8 mouse cellular contexts compared by ENCODE assay signal in genomic region chr4:129555862-129556531, GRCm38 (mm10). TPM values are rescaled to one million over a fixed set of nuclear protein-coding genes. Genes with fewer than 3 reads are reported as not detected.
A peak's percentile ranks its signal among the peaks of the same experiment; 100 is the strongest.
DNase-seq lines count a peak whose midpoint lies in the region; ATAC-seq and TF ChIP-seq lines count a peak whose summit lies in the region.
"Had no signal": no experiment of that assay in that cellular context is flagged by ENCODE, and none has a peak within 500 bp of the region (broad histone marks: within the 10 kb centered on the region; RNA-seq: fewer than 3 reads in every experiment).

No protein-coding gene starts in this region.

- no peak for DNase-seq in lung, adult 2 months
- no peak for DNase-seq in lung, postnatal 36 days
- DNase-seq in brain, embryonic 14.5 days (ENCODE audit: low read depth): peak; percentile 20
- peak; percentile 39 to 58 for DNase-seq in kidney, postnatal 4 days
- DNase-seq in T-cell, adult 2 months (ENCODE audit: low spot score): no peak

- 0 out of 2 replicates have a peak, but pooled peaks have one; percentile 28 for ATAC-seq in erythroid progenitor cell, adult 5-6 weeks (replicated peaks; ENCODE audit: low FRiP score, poor library complexity, severe bottlenecking)
- peak; percentile 78 for ATAC-seq in midbrain, embryonic 15.5 days (replicated peaks)

- no peaks in the 10 kb centered on the region for H3K36me3 ChIP-seq in midbrain, embryonic 15.5 days (replicated peaks)

- no peak for TF ChIP-seq POLR2A in lung, adult 2 months (IDR thresholded peaks at IDR 0.05; ENCODE audit: borderline replicate concordance, extremely low read depth, low read depth, low read length)
- no peak for TF ChIP-seq POLR2A in brain, embryonic 14.5 days (IDR thresholded peaks at IDR 0.05; ENCODE audit: borderline replicate concordance, extremely low read depth, insufficient read depth, insufficient read length, poor library complexity, severe bottlenecking)

- H3K4me1 ChIP-seq in lung, adult 2 months (ENCODE audit: control insufficient read depth, insufficient read depth, low read length): peaks cover 6% of the 10 kb centered on the region
- H3K4me1 ChIP-seq in midbrain, embryonic 15.5 days: peaks cover 11% of the 10 kb centered on the region

- WGBS in lung, adult 2 months: 1% methylated on average over 24 of the region's 24 CpGs
- WGBS in midbrain, embryonic 15.5 days: under 1% methylated on average over 24 of the region's 24 CpGs

- H3K27me3 ChIP-seq in midbrain, embryonic 15.5 days (replicated peaks): no peaks in the 10 kb centered on the region

- no peaks in the 10 kb centered on the region for H3K9me3 ChIP-seq in midbrain, embryonic 15.5 days

- H3K27ac ChIP-seq in midbrain, embryonic 15.5 days: peak overlapping the region; percentile 73

- peak overlapping the region; percentile 67 for H3K4me2 ChIP-seq in midbrain, embryonic 15.5 days

- peak overlapping the region; percentile 38 for H3K4me3 ChIP-seq in lung, adult 2 months (replicated peaks; ENCODE audit: extremely low read depth, low read depth, low read length)
- peak overlapping the region; percentile 48 for H3K4me3 ChIP-seq in midbrain, embryonic 15.5 days

- H3K9ac ChIP-seq in midbrain, embryonic 15.5 days: peak overlapping the region; percentile 47

- TF ChIP-seq CTCF in lung, adult 2 months (IDR thresholded peaks at IDR 0.05; ENCODE audit: insufficient read depth, low read length): no peak
- TF ChIP-seq CTCF in brain, embryonic 14.5 days (IDR thresholded peaks at IDR 0.05; ENCODE audit: borderline replicate concordance, extremely low read depth, insufficient read depth, insufficient read length): no peak

RNA-seq across cellular contexts. Expression of gene Hdac1, which starts 13.5 kb away (rescaled TPM):
- polyA plus RNA-seq in lung, adult 2 months (2012; rRNA removed): 35.3 and 64.8 TPM in 2 replicates
- 110 and 142 TPM in 2 replicates for polyA plus RNA-seq in brain, embryonic 14.5 days (2012; rRNA removed)
- 100 and 125 TPM in 2 replicates for total RNA-seq in erythroid progenitor cell, adult 5-6 weeks (2015; ENCODE audit: low replicate concordance)
- total RNA-seq in erythroid progenitor cell, adult 5-6 weeks (2017; ENCODE audit: low replicate concordance): 102 and 111 TPM in 2 replicates
- polyA plus RNA-seq in midbrain, embryonic 15.5 days (2015; fragmentation: Nextera tagmentation; extraction: Ambion mirVana): 86.1 and 99.3 TPM in 2 replicates

RNA-seq across cellular contexts. Expression of gene Lck, which starts 17.4 kb away (rescaled TPM):
- polyA plus RNA-seq in lung, adult 2 months (2012; rRNA removed): 7.9 and 11.8 TPM in 2 replicates
- 9.0 and 9.9 TPM in 2 replicates for polyA plus RNA-seq in brain, embryonic 14.5 days (2012; rRNA removed)
- 8.0 and 23.1 TPM in 2 replicates for total RNA-seq in erythroid progenitor cell, adult 5-6 weeks (2015; ENCODE audit: low replicate concordance)
- 8.5 and 10.1 TPM in 2 replicates for total RNA-seq in erythroid progenitor cell, adult 5-6 weeks (2017; ENCODE audit: low replicate concordance)
- polyA plus RNA-seq in midbrain, embryonic 15.5 days (2015; fragmentation: Nextera tagmentation; extraction: Ambion mirVana): 12.5 and 13.5 TPM in 2 replicates

RNA-seq across cellular contexts. Expression of gene Fam167b, which starts 22.4 kb away (rescaled TPM):
- 1.9 and 2.7 TPM in 2 replicates for polyA plus RNA-seq in lung, adult 2 months (2012; rRNA removed)
- polyA plus RNA-seq in brain, embryonic 14.5 days (2012; rRNA removed): 0.63 and 0.82 TPM in 2 replicates
- total RNA-seq in erythroid progenitor cell, adult 5-6 weeks (2015; ENCODE audit: low replicate concordance): not detected in 2 replicates
- total RNA-seq in erythroid progenitor cell, adult 5-6 weeks (2017; ENCODE audit: low replicate concordance): not detected in 2 replicates
- 0.31 TPM in 1 of 2 replicates, not detected in the other for polyA plus RNA-seq in midbrain, embryonic 15.5 days (2015; fragmentation: Nextera tagmentation; extraction: Ambion mirVana)
- total RNA-seq: neutrophil, adult 5-6 weeks had no signal

RNA-seq across cellular contexts. Expression of gene Marcksl1, which starts 42.6 kb away (rescaled TPM):
- polyA plus RNA-seq in lung, adult 2 months (2012; rRNA removed): 16.6 and 18.6 TPM in 2 replicates
- 1,642 and 1,750 TPM in 2 replicates for polyA plus RNA-seq in brain, embryonic 14.5 days (2012; rRNA removed)
- 13.8 and 16.9 TPM in 2 replicates for total RNA-seq in erythroid progenitor cell, adult 5-6 weeks (2015; ENCODE audit: low replicate concordance)
- total RNA-seq in erythroid progenitor cell, adult 5-6 weeks (2017; ENCODE audit: low replicate concordance): 4.4 and 10.6 TPM in 2 replicates
- polyA plus RNA-seq in midbrain, embryonic 15.5 days (2015; fragmentation: Nextera tagmentation; extraction: Ambion mirVana): 1,751 and 1,836 TPM in 2 replicates

RNA-seq across cellular contexts. Expression of gene Eif3i, which starts 44.5 kb away (rescaled TPM):
- 148 and 197 TPM in 2 replicates for polyA plus RNA-seq in lung, adult 2 months (2012; rRNA removed)
- polyA plus RNA-seq in brain, embryonic 14.5 days (2012; rRNA removed): 297 and 390 TPM in 2 replicates
- 79.6 and 96.9 TPM in 2 replicates for total RNA-seq in erythroid progenitor cell, adult 5-6 weeks (2015; ENCODE audit: low replicate concordance)
- 59.7 and 69.6 TPM in 2 replicates for total RNA-seq in erythroid progenitor cell, adult 5-6 weeks (2017; ENCODE audit: low replicate concordance)
- polyA plus RNA-seq in midbrain, embryonic 15.5 days (2015; fragmentation: Nextera tagmentation; extraction: Ambion mirVana): 195 and 208 TPM in 2 replicates

Comparison
In these comparisons a context has a peak if more than half of its experiments do, and no peak if none do; other contexts are left out.
1. DNase-seq: peak in brain, embryonic 14.5 days (single experiment) and kidney, postnatal 4 days (2 of 2); none in lung, adult 2 months (single experiment), lung, postnatal 36 days (single experiment) and T-cell, adult 2 months (single experiment).